Mouse (Mus musculus): ENCODE results near the gene Magix. TPM values are rescaled to one million over a fixed set of nuclear protein-coding genes. Genes with fewer than 3 reads are reported as not detected.

Magix gene
- polyA plus RNA-seq, 1 experiment from 2014 or later, result 0.68 TPM

DNA sequence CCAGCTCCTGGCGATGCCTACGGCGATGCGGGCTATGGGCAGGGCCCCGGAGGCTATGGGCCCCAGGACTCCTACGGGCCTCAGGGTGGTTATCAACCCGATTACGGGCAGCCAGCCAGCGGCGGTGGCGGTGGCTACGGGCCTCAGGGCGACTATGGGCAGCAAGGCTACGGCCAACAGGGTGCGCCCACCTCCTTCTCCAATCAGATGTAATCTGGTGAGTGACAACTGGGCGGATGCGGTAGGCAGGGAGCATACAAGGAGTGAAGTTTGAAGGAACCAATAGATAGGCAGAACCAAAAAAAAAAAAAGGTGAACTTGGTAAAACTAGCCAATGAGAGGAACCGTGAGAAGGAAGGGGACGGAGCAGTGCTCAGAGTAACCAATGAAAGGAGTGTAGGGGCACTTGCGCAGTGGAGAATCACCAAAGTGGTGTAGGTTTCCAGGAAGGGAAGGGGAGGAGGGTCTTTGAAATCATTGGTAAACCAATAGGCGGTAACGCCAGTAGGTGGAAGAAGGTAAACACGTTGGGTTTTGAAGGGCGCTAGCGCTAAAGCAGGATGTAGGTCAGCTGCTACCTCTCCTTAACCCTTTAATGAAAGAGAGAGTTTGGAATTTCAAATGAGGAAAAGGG, 32.3 kb downstream of the Magix start:
- Histone ChIP-seq H3K9me3 (replicated peaks) (no peaks in the 10 kb centered on the region), H3K36me3 (no peaks in the 10 kb centered on the region), H3K27me3 (no peaks in the 10 kb centered on the region), H3K4me1 (no peaks in the 10 kb centered on the region), H3K27ac (peak overlapping the region; percentile 88), H3K9ac (peak overlapping the region; percentile 62), H3K4me2 (peak overlapping the region; percentile 65), H3K4me3 (replicated peaks) (peak overlapping the region; percentile 52)
- ATAC-seq (replicated peaks; ENCODE audit: low FRiP score), result peak; percentile 97
- WGBS, result 18% methylated on average over 25 of the region's 25 CpGs

DNA sequence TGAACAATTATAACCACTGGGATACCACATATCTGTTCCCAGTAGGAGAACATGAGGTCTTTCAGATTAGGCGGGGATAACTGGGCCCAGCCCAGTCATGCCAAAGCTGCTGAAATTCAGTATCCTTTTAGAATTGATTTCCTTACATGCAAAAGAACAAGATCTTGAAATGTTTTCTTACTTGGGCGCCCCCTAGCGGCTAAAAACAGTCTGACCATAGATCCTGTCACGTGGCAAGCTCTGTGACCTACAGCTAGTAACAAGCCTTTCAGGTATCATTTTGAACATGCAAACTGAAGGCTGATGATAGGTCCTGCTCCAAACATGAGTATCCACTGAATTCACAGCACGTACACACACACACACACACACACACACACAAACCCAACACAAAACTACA, 35.7 kb downstream of the Magix start:
- no peaks in the 10 kb centered on the region for H3K4me1 ChIP-seq
- no peak for ATAC-seq (replicated peaks; ENCODE audit: low FRiP score)
- peaks cover 4% of the 10 kb centered on the region; the same call in 1 of the 2 replicates for H3K27me3 ChIP-seq

DNA sequence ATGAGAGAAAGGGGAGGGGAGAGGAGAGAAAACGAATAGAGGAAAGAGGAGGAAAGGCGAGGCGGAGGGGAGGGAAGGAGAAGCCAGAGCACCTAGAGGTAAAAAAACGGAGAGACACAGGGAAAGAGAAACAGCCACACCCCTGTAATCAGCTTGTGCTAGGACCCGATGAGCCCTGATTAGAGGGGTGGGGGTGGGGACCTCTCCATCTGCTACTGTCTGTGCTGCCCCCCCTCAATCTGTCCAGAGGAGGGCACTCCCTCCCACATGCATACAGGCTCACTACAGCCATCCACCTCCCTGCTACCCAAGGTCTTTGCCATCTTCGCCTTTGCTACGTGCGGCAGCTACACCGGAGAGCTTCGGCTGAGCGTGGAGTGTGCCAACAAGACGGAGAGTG, 40.3 kb downstream of the Magix start:
- WGBS, result 28% methylated on average over 12 of the region's 12 CpGs
- Histone ChIP-seq H3K4me2 (no peak overlapping the region), H3K9ac (no peak overlapping the region), H3K27me3 (peaks cover 17% of the 10 kb centered on the region), H3K27ac (no peak overlapping the region), H3K9me3 (replicated peaks) (no peaks in the 10 kb centered on the region), H3K4me1 (no peaks in the 10 kb centered on the region), H3K36me3 (no peaks in the 10 kb centered on the region), H3K4me3 (replicated peaks) (no peak overlapping the region)
- no peak for ATAC-seq (replicated peaks; ENCODE audit: low FRiP score)

More for the DNA sequence above, 35.7 kb downstream of the Magix start:
- no peak overlapping the region for H3K9ac ChIP-seq
- no peak overlapping the region for H3K4me3 ChIP-seq (replicated peaks)
- no peaks in the 10 kb centered on the region for H3K36me3 ChIP-seq
- H3K27ac ChIP-seq, result no peak overlapping the region
- 19% methylated on average over 5 of the region's 5 CpGs for WGBS
- H3K4me2 ChIP-seq, result no peak overlapping the region
- H3K9me3 ChIP-seq (replicated peaks), result no peaks in the 10 kb centered on the region

DNA sequence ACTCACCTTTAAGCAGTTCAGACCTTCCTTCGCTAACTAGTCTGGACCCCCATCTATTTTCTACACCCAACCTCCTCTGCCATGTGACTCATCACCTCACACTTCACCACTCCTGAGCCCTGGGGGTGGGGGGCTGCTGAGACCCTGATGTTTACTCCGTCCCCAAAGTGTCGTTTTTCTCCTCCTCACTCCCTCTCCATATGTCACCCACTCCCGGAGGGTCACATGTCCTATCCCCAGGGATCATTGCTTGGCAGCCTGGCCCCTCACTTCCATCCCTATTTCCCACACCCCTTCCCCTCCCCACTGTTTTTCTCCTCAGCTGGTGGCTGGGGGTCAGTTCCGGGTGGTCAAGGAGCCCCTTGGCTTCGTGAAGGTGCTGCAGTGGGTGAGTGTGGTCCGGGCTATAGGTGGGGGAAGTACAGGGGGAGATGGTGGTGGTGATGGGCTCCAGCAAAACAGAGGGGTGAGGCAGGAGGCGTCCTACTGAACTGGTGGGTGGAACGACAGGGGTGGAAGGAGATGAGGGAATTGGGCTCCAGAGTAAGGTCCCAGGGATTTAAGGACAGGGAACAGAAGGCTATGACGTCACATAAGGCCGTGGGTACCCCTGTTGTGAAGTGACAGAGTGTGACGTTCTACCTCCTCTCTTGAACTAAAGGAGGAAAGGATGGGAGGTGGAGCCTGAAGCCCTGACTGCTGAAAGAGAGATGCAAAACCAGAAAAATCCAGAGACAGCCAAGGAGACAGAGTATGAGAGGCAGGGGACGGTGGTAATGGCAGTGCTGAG, 41.3 kb downstream of the Magix start:
- Histone ChIP-seq H3K36me3 (no peaks in the 10 kb centered on the region), H3K27ac (no peak overlapping the region), H3K27me3 (peaks cover 17% of the 10 kb centered on the region), H3K4me2 (peak overlapping the region; percentile 55; the same call in 1 of the 2 replicates), H3K4me1 (no peaks in the 10 kb centered on the region), H3K9ac (no peak overlapping the region), H3K9me3 (replicated peaks) (no peaks in the 10 kb centered on the region), H3K4me3 (replicated peaks) (no peak overlapping the region)
- no peak for ATAC-seq (replicated peaks; ENCODE audit: low FRiP score)
- 20% methylated on average over 13 of the region's 13 CpGs for WGBS

DNA sequence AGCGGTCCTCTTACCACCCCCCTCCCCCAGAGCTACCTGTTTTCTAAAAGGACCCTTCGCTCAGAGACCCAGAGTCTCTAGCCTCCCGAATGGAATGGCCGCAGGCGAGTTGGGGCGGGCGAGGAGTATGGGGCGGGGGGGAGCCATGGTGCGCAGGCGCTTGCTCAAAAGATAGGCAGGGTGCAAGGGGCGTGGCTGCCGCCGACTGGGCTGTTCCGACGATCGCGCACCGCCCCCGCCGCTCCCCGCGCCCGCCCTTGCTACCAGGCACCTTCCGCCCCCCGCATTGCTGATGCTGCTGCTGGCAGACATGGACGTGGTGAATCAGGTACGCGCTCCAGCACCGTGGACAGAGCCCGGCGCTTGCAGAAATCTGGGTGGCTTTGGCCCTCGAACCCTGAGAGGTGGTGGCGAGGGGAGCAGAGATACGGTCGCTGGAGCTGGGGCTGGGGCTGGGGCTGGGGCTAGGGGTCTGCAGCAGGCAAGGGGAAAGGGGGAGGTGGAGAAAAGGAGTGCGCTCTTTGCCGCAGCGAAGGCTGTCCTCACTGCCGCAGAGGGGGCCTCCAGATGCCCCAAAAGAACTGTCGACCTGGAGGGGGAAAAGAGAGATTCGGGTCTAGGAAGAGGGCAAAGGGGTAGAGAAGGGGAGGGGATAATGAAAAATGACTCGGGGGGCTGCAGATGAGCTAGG, 42.5 kb downstream of the Magix start, which contains the start of gene Syp:
Gene Syp, plus strand, starts transcription at position 71 of the 691 bp plus-strand sequence.
- 25% methylated on average over 25 of the region's 42 CpGs for WGBS
- Histone ChIP-seq H3K4me3 (replicated peaks) (peak within 1 kb of the TSS; percentile 36), H3K27me3 (peaks cover 17% of the 10 kb centered on the region), H3K36me3 (no peaks in the 10 kb centered on the region), H3K4me1 (no peaks in the 10 kb centered on the region), H3K9ac (no peak within 1 kb of the TSS), H3K27ac (no peak within 1 kb of the TSS), H3K9me3 (replicated peaks) (no peaks in the 10 kb centered on the region), H3K4me2 (peak within 1 kb of the TSS; percentile 55)
- peak; percentile 89 for ATAC-seq (replicated peaks; ENCODE audit: low FRiP score)

DNA sequence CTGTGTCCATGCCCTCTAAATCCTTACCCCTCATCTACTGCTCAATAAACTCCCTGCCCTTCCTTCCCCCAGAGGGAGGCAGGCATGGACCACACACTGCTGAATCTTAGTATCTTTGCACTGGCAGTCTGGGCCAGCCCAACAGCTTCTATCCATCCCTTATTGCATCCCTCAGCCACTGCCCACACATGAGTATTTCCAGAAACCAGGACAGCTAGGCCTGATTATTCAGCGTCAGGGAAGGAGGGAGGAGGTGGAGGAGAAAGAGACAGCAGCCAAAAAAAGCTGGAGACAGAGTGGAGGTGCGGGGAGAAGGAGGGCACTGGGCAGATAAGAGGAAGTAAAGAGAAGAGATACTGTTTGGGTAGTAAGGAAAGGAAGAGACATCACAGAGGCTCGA, 46.0 kb downstream of the Magix start:
- no peaks in the 10 kb centered on the region for H3K36me3 ChIP-seq

DNA sequence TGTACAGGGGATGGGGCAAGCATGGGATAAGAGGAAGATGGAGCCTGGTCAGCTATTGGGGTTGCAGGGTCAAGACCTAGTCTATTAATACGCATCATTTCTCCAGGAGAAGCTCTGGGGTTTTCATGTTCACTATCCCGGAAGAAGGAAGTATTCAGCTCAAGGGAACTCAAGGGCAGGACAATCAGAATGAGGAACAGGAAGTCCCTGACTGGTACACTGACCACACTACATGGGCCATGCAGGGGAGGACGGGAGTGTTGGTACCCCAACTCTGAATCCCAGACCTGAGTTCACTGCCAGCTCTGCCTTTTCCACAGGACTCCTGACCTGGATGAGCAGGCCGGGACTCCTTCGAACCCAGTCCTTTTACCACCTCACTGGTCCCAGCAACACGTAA, 48.5 kb downstream of the Magix start:
- Histone ChIP-seq H3K4me1 (no peaks in the 10 kb centered on the region), H3K27ac (no peak overlapping the region), H3K27me3 (no peaks in the 10 kb centered on the region), H3K9ac (no peak overlapping the region), H3K4me2 (no peak overlapping the region), H3K4me3 (replicated peaks) (no peak overlapping the region), H3K9me3 (replicated peaks) (no peaks in the 10 kb centered on the region), H3K36me3 (no peaks in the 10 kb centered on the region)
- 87% methylated on average over 6 of the region's 6 CpGs for WGBS
- ATAC-seq (replicated peaks; ENCODE audit: low FRiP score), result no peak

More for the DNA sequence above, 46.0 kb downstream of the Magix start:
- H3K9me3 ChIP-seq (replicated peaks), result no peaks in the 10 kb centered on the region
- H3K4me1 ChIP-seq, result no peaks in the 10 kb centered on the region
- no peak overlapping the region for H3K4me3 ChIP-seq (replicated peaks)
- no peak overlapping the region for H3K9ac ChIP-seq
- H3K27me3 ChIP-seq, result peaks cover 12% of the 10 kb centered on the region
- 72% methylated on average over 3 of the region's 3 CpGs for WGBS
- ATAC-seq (replicated peaks; ENCODE audit: low FRiP score), result no peak
- no peak overlapping the region for H3K4me2 ChIP-seq
- H3K27ac ChIP-seq, result no peak overlapping the region

Other genes starting within 250 kb of the Magix start
- gene Foxp3, start 107.6 kb downstream of the Magix start, polyA plus RNA-seq (2015; fragmentation: Nextera tagmentation; extraction: Ambion mirVana), result not detected in 2 replicates
- 2.0 TPM in 2 replicates for gene Ppp1r3f, start 107.0 kb downstream of the Magix start, polyA plus RNA-seq (2015; fragmentation: Nextera tagmentation; extraction: Ambion mirVana)
- 29.9 and 30.5 TPM in 2 replicates for gene Ccdc22, start 75.7 kb downstream of the Magix start, polyA plus RNA-seq (2015; fragmentation: Nextera tagmentation; extraction: Ambion mirVana)
- 0.04 TPM in 1 of 2 replicates, not detected in the other for gene Cacna1f, start 74.2 kb downstream of the Magix start, polyA plus RNA-seq (2015; fragmentation: Nextera tagmentation; extraction: Ambion mirVana)
- gene Syp, start 42.8 kb downstream of the Magix start, polyA plus RNA-seq (2015; fragmentation: Nextera tagmentation; extraction: Ambion mirVana), result 2.2 and 5.5 TPM in 2 replicates
- 10.9 and 13.2 TPM in 2 replicates for gene Prickle3, start 24.0 kb downstream of the Magix start, polyA plus RNA-seq (2015; fragmentation: Nextera tagmentation; extraction: Ambion mirVana)
- gene Plp2, start 9.9 kb downstream of the Magix start, polyA plus RNA-seq (2015; fragmentation: Nextera tagmentation; extraction: Ambion mirVana), result 156 and 168 TPM in 2 replicates
- gene Gpkow, start 15.9 kb upstream of the Magix start, polyA plus RNA-seq (2015; fragmentation: Nextera tagmentation; extraction: Ambion mirVana), result 40.3 and 42.5 TPM in 2 replicates
- gene Wdr45, start 33.1 kb upstream of the Magix start, polyA plus RNA-seq (2015; fragmentation: Nextera tagmentation; extraction: Ambion mirVana), result 35.4 and 38.6 TPM in 2 replicates
- gene Gm45208, start 41.0 kb upstream of the Magix start, polyA plus RNA-seq (2015; fragmentation: Nextera tagmentation; extraction: Ambion mirVana), result 0.96 TPM in 1 of 2 replicates, not detected in the other
- 64.4 and 68.9 TPM in 2 replicates for gene Praf2, start 47.2 kb upstream of the Magix start, polyA plus RNA-seq (2015; fragmentation: Nextera tagmentation; extraction: Ambion mirVana)
- 19.6 and 20.2 TPM in 2 replicates for gene Ccdc120, start 69.7 kb upstream of the Magix start, polyA plus RNA-seq (2015; fragmentation: Nextera tagmentation; extraction: Ambion mirVana)
- 26.3 and 30.9 TPM in 2 replicates for gene Tfe3, start 81.3 kb upstream of the Magix start, polyA plus RNA-seq (2015; fragmentation: Nextera tagmentation; extraction: Ambion mirVana)
- 44.1 and 51.8 TPM in 2 replicates for gene Gripap1, start 108.5 kb upstream of the Magix start, polyA plus RNA-seq (2015; fragmentation: Nextera tagmentation; extraction: Ambion mirVana)
- gene Kcnd1, start 141.0 kb upstream of the Magix start, polyA plus RNA-seq (2015; fragmentation: Nextera tagmentation; extraction: Ambion mirVana), result 1.6 and 1.9 TPM in 2 replicates
- 40.0 and 44.8 TPM in 2 replicates for gene Otud5, start 160.1 kb upstream of the Magix start, polyA plus RNA-seq (2015; fragmentation: Nextera tagmentation; extraction: Ambion mirVana)
- 9.7 and 10.8 TPM in 2 replicates for gene Pim2, start 197.0 kb upstream of the Magix start, polyA plus RNA-seq (2015; fragmentation: Nextera tagmentation; extraction: Ambion mirVana)
- gene Slc35a2, start 202.8 kb upstream of the Magix start, polyA plus RNA-seq (2015; fragmentation: Nextera tagmentation; extraction: Ambion mirVana), result 33.7 and 35.8 TPM in 2 replicates
- 116 and 119 TPM in 2 replicates for gene Pqbp1, start 218.0 kb upstream of the Magix start, polyA plus RNA-seq (2015; fragmentation: Nextera tagmentation; extraction: Ambion mirVana)
- gene Timm17b, start 218.1 kb upstream of the Magix start, polyA plus RNA-seq (2015; fragmentation: Nextera tagmentation; extraction: Ambion mirVana), result 168 and 171 TPM in 2 replicates
- gene Gm10491, start 226.6 kb upstream of the Magix start, polyA plus RNA-seq (2015; fragmentation: Nextera tagmentation; extraction: Ambion mirVana), result not detected in 2 replicates
- gene Gm10490, start 228.3 kb upstream of the Magix start, polyA plus RNA-seq (2015; fragmentation: Nextera tagmentation; extraction: Ambion mirVana), result not detected in 2 replicates
- gene Pcsk1n, start 238.6 kb upstream of the Magix start, polyA plus RNA-seq (2015; fragmentation: Nextera tagmentation; extraction: Ambion mirVana), result 1.7 and 7.7 TPM in 2 replicates
- not detected in 2 replicates for gene Eras, start 247.4 kb upstream of the Magix start, polyA plus RNA-seq (2015; fragmentation: Nextera tagmentation; extraction: Ambion mirVana)